Mouse (Mus musculus) lung, postnatal 0 days (tissue): ENCODE measurements around the gene Gm20388. TPM values are rescaled to one million over a fixed set of nuclear protein-coding genes. Genes with fewer than 3 reads are reported as not detected.

ENCODE experiments used
- ATAC-seq: fragments of 200-750 bp; cut with Nextera tagmentation; 2 replicates; pipeline ENCODE4 v1.8.0; 2017; ENCODE audit warnings: moderate library complexity
- DNase-seq: peaks from one replicate; pipeline ENCODE4 v3.0.0-alpha.2; 2016; ENCODE audit warnings: low spot score
- H3K27ac ChIP-seq: fragments of 300-500 bp; sonication (generic); 2 replicates; pipeline ENCODE4 v1.5.1; 2014; ENCODE audit warnings: antibody characterized with exemption, mild to moderate bottlenecking, low read length, mixed read lengths
- H3K27me3 ChIP-seq: fragments of 300-500 bp; sonication (generic); replicated peaks from 2 replicates; pipeline ENCODE4 v1.6.1; 2014; ENCODE audit warnings: low read length, mixed read lengths; ENCODE audit not compliant: insufficient read depth
- H3K36me3 ChIP-seq: fragments of 300-500 bp; sonication (generic); 2 replicates; pipeline ENCODE4 v1.6.1; 2014; ENCODE audit warnings: low read length, mixed read lengths; ENCODE audit not compliant: insufficient read depth
- H3K4me1 ChIP-seq: fragments of 300-500 bp; sonication (generic); 2 replicates; pipeline ENCODE4 v1.6.1; 2014; ENCODE audit warnings: antibody characterized with exemption, low read depth, low read length, mixed read lengths; ENCODE audit not compliant: insufficient read depth
- H3K4me2 ChIP-seq: fragments of 300-500 bp; sonication (generic); replicated peaks from 2 replicates; pipeline ENCODE4 v1.6.1; 2014; ENCODE audit warnings: low read depth, mild to moderate bottlenecking, low read length, moderate library complexity, mixed read lengths
- H3K4me3 ChIP-seq: fragments of 300-500 bp; sonication (generic); 2 replicates; pipeline ENCODE4 v1.5.1; 2014; ENCODE audit warnings: low read depth, low read length
- H3K9ac ChIP-seq: fragments of 300-500 bp; sonication (generic); replicated peaks from 2 replicates; pipeline ENCODE4 v1.6.1; 2014; ENCODE audit warnings: low read depth, mild to moderate bottlenecking
- H3K9me3 ChIP-seq: fragments of 300-500 bp; sonication (generic); 2 replicates; pipeline ENCODE4 v1.6.1; 2016; ENCODE audit warnings: low read length, mixed read lengths
- CTCF ChIP-seq: IDR thresholded peaks from 2 replicates; pipeline ENCODE4 v1.5.1; 2016; ENCODE audit warnings: antibody characterized with exemption, mild to moderate bottlenecking
- EP300 ChIP-seq: IDR thresholded peaks from 2 replicates; pipeline ENCODE4 v1.6.1; 2016; ENCODE audit warnings: antibody characterized with exemption, mild to moderate bottlenecking, control low read depth
- WGBS: fragments of 180-500 bp; shearing (Covaris S2); extraction: QIAGEN DNeasy Blood & Tissue Kit; methylation state at CpG from one replicate; pipeline ENCODE4 v1.1.7; 2014; 5-methylcytosine and 5-hydroxymethylcytosine counted together
- polyA plus RNA-seq: library from polyadenylated mRNA; unstranded; fragments of >200 nt; fragmentation: Nextera tagmentation; extraction: Ambion mirVana; gene quantifications from 2 replicates; pipeline ENCODE4 v1.2.1, GENCODE M21; 2015

The Gm20388 gene
- polyA plus RNA-seq, 1 experiment from 2014 or later = not detected

GRCm38 (mm10) chr8:124193992-124194391, 4283.4 kb downstream of the Gm20388 start:
- Histone ChIP-seq H3K9me3 (no peaks in the 10 kb centered on the region), H3K4me3 (no peak overlapping the region), H3K27ac (no peak overlapping the region), H3K27me3 (no peaks in the 10 kb centered on the region), H3K4me2 (no peak overlapping the region), H3K9ac (no peak overlapping the region), H3K36me3 (no peaks in the 10 kb centered on the region), H3K4me1 (peaks cover 6% of the 10 kb centered on the region; the same call in 1 of the 2 replicates)
- WGBS = 81% methylated on average over 5 of the region's 5 CpGs
- DNase-seq (no peak), ATAC-seq (no peak)
- TF ChIP-seq EP300 = no peak
- no peak for TF ChIP-seq CTCF

- WGBS = 25% methylated on average over 5 of the region's 5 CpGs
- H3K9ac ChIP-seq = no peak overlapping the region
- no peak overlapping the region for H3K4me3 ChIP-seq
- H3K27me3 ChIP-seq = no peaks in the 10 kb centered on the region
- no peaks in the 10 kb centered on the region for H3K9me3 ChIP-seq
- H3K4me2 ChIP-seq = no peak overlapping the region
- no peaks in the 10 kb centered on the region for H3K36me3 ChIP-seq
- peaks cover 10% of the 10 kb centered on the region; the same call in 1 of the 2 replicates for H3K4me1 ChIP-seq
- DNase-seq (peak; percentile 92), ATAC-seq (peak; percentile 90)
- TF ChIP-seq EP300 (peak; percentile 84), CTCF (no peak)
- no peak overlapping the region for H3K27ac ChIP-seq
Measured at GRCm38 (mm10) chr8:124196195-124196594, 4285.6 kb downstream of the Gm20388 start.

GRCm38 (mm10) chr8:124196797-124197196, 4286.2 kb downstream of the Gm20388 start:
- WGBS = 31% methylated on average over 5 of the region's 5 CpGs
- no peak overlapping the region for H3K4me2 ChIP-seq
- peaks cover 10% of the 10 kb centered on the region; the same call in 1 of the 2 replicates for H3K4me1 ChIP-seq
- H3K9ac ChIP-seq = no peak overlapping the region
- no peaks in the 10 kb centered on the region for H3K9me3 ChIP-seq
- ATAC-seq (no peak), DNase-seq (no peak)
- no peaks in the 10 kb centered on the region for H3K36me3 ChIP-seq
- no peak overlapping the region for H3K4me3 ChIP-seq
- no peak for TF ChIP-seq CTCF
- no peak for TF ChIP-seq EP300
- 0 out of 2 replicates have a peak overlapping the region, but pooled peaks have one; percentile 9 for H3K27ac ChIP-seq
- H3K27me3 ChIP-seq = no peaks in the 10 kb centered on the region

- Histone ChIP-seq H3K9me3 (no peaks in the 10 kb centered on the region), H3K4me3 (no peak overlapping the region), H3K27me3 (no peaks in the 10 kb centered on the region), H3K4me1 (peaks cover 15% of the 10 kb centered on the region; the same call in 1 of the 2 replicates), H3K4me2 (no peak overlapping the region), H3K9ac (no peak overlapping the region), H3K36me3 (no peaks in the 10 kb centered on the region), H3K27ac (no peak overlapping the region)
- TF ChIP-seq CTCF (no peak), EP300 (no peak)
- ATAC-seq (no peak), DNase-seq (no peak)
- whole genome bisulfite sequencing = 83% methylated on average over 7 of the region's 7 CpGs
Measured at GRCm38 (mm10) chr8:124198230-124198629, 4287.6 kb downstream of the Gm20388 start.

- H3K4me1 ChIP-seq = peaks cover 15% of the 10 kb centered on the region; the same call in 1 of the 2 replicates
- peak; percentile 75 for TF ChIP-seq EP300
- no peak for TF ChIP-seq CTCF
- no peaks in the 10 kb centered on the region for H3K36me3 ChIP-seq
- H3K4me3 ChIP-seq = no peak overlapping the region
- peak; percentile 92 for DNase-seq
- peak overlapping the region; percentile 72 for H3K27ac ChIP-seq
- no peak overlapping the region for H3K9ac ChIP-seq
- no peaks in the 10 kb centered on the region for H3K27me3 ChIP-seq
- peak; percentile 58 for ATAC-seq
- no peaks in the 10 kb centered on the region for H3K9me3 ChIP-seq
- H3K4me2 ChIP-seq = no peak overlapping the region
- 27% methylated on average over 7 of the region's 7 CpGs for WGBS
Measured at GRCm38 (mm10) chr8:124200400-124200799, 4289.8 kb downstream of the Gm20388 start.

GRCm38 (mm10) chr8:124201706-124202105, 4291.1 kb downstream of the Gm20388 start:
- DNase-seq = peak; percentile 86
- Histone ChIP-seq H3K36me3 (no peaks in the 10 kb centered on the region), H3K4me2 (no peak overlapping the region), H3K27ac (peak overlapping the region; percentile 72; the same call in 1 of the 2 replicates), H3K9me3 (no peaks in the 10 kb centered on the region), H3K27me3 (no peaks in the 10 kb centered on the region), H3K9ac (no peak overlapping the region), H3K4me3 (no peak overlapping the region), H3K4me1 (peaks cover 12% of the 10 kb centered on the region; the same call in 1 of the 2 replicates)
- ATAC-seq = peak; percentile 79
- TF ChIP-seq EP300 (peak; percentile 73), CTCF (no peak)
- 40% methylated on average over 8 of the region's 8 CpGs for WGBS
